Comparison of ENCODE assay signal across 20 mouse cellular contexts in genomic region chr8:34225011-34225890, GRCm38 (mm10).
DNase-seq lines count a peak whose midpoint lies in the region; ATAC-seq and TF ChIP-seq lines count a peak whose summit lies in the region.
"Had no signal": no experiment of that assay in that cellular context is flagged by ENCODE, and none has a peak within 500 bp of the region (broad histone marks: within the 10 kb centered on the region; RNA-seq: fewer than 3 reads in every experiment).

No protein-coding gene starts in this region.

- DNase-seq in forebrain, embryonic 14.5 days (ENCODE audit: low spot score), result no peak
- DNase-seq in lung, embryonic 14.5 days, result peak; percentile 7
- no peak for DNase-seq in lung, postnatal 10 days
- DNase-seq in brain, embryonic 14.5 days (ENCODE audit: low read depth), result peak; percentile 35
- no peak for DNase-seq in thymus, postnatal 14 days
- DNase-seq: cerebellum, postnatal 25 days; gastrocnemius, postnatal 25 days; heart, postnatal 4 days; liver, embryonic 13.5 days; spleen, adult 18-20 months had no signal

- H3K36me3 ChIP-seq in forebrain, embryonic 15.5 days, result no peaks in the 10 kb centered on the region
- H3K36me3 ChIP-seq in forebrain, embryonic 14.5 days (ENCODE audit: control insufficient read depth, insufficient read depth, low read length), result no peaks in the 10 kb centered on the region
- H3K36me3 ChIP-seq in lung, embryonic 14.5 days (ENCODE audit: insufficient read depth), result no peaks in the 10 kb centered on the region
- no peaks in the 10 kb centered on the region for H3K36me3 ChIP-seq in C2C12 (ENCODE audit: control insufficient read depth, insufficient read depth)
- H3K36me3 ChIP-seq in kidney, embryonic 14.5 days (ENCODE audit: control insufficient read depth, insufficient read depth, low read length), result no peaks in the 10 kb centered on the region
- H3K36me3 ChIP-seq: embryonic facial prominence, embryonic 10.5 days; limb, embryonic 10.5 days; liver, embryonic 13.5 days; neural tube, embryonic 12.5 days had no signal

- no peak overlapping the region for H3K9ac ChIP-seq in forebrain, embryonic 15.5 days (replicated peaks)
- no peak overlapping the region for H3K9ac ChIP-seq in forebrain, embryonic 14.5 days (ENCODE audit: low read length)
- H3K9ac ChIP-seq in lung, embryonic 14.5 days, result no peak overlapping the region
- H3K9ac ChIP-seq in kidney, embryonic 14.5 days (ENCODE audit: low read depth, low read length), result no peak overlapping the region
- H3K9ac ChIP-seq: liver, embryonic 13.5 days; neural tube, embryonic 12.5 days had no signal

- no peaks in the 10 kb centered on the region for H3K79me2 ChIP-seq in C2C12 (ENCODE audit: control insufficient read depth, insufficient read depth)

- no peak for TF ChIP-seq POLR2A in brain, embryonic 14.5 days (IDR thresholded peaks at IDR 0.05; ENCODE audit: borderline replicate concordance, extremely low read depth, insufficient read depth, insufficient read length, poor library complexity, severe bottlenecking)

- H3K27ac ChIP-seq in forebrain, embryonic 15.5 days (replicated peaks), result no peak overlapping the region
- H3K27ac ChIP-seq in forebrain, embryonic 14.5 days (ENCODE audit: low read depth, low read length), result no peak overlapping the region
- no peak overlapping the region for H3K27ac ChIP-seq in lung, embryonic 14.5 days (ENCODE audit: low read depth)
- H3K27ac ChIP-seq in kidney, embryonic 14.5 days (ENCODE audit: low read depth, low read length), result no peak overlapping the region
- H3K27ac ChIP-seq: embryonic facial prominence, embryonic 10.5 days; kidney, postnatal 0 days; limb, embryonic 10.5 days; liver, embryonic 13.5 days; neural tube, embryonic 12.5 days had no signal

- H3ac ChIP-seq in C2C12 (ENCODE audit: control insufficient read depth, insufficient read length, low read depth), result peak overlapping the region; percentile 42

- no peaks in the 10 kb centered on the region for H3K79me3 ChIP-seq in C2C12 (ENCODE audit: low read depth)

- H3K4me3 ChIP-seq in forebrain, embryonic 15.5 days, result no peak overlapping the region
- H3K4me3 ChIP-seq in forebrain, embryonic 14.5 days (ENCODE audit: low read depth, low read length), result no peak overlapping the region
- H3K4me3 ChIP-seq in lung, embryonic 14.5 days (ENCODE audit: low read depth, low read length), result no peak overlapping the region
- no peak overlapping the region for H3K4me3 ChIP-seq in C2C12 (ENCODE audit: insufficient read depth, poor library complexity, severe bottlenecking)
- no peak overlapping the region for H3K4me3 ChIP-seq in kidney, embryonic 14.5 days (ENCODE audit: low read length)
- H3K4me3 ChIP-seq: embryonic facial prominence, embryonic 10.5 days; limb, embryonic 10.5 days; liver, embryonic 13.5 days; neural tube, embryonic 12.5 days had no signal

- ATAC-seq in forebrain, embryonic 15.5 days (replicated peaks), result 0 out of 2 replicates have a peak, but pooled peaks have one; percentile 26
- no peak for ATAC-seq in forebrain, embryonic 14.5 days
- ATAC-seq in lung, embryonic 14.5 days (ENCODE audit: insufficient read depth), result no peak
- no peak for ATAC-seq in kidney, embryonic 14.5 days (ENCODE audit: low FRiP score, low TSS enrichment)
- ATAC-seq: activated CD4-positive, CD25-positive, alpha-beta regulatory T cell, adult 4 months; Patski had no signal

- no peak for TF ChIP-seq CTCF in lung, embryonic 14.5 days (IDR thresholded peaks at IDR 0.05; ENCODE audit: low read depth)
- no peak for TF ChIP-seq CTCF in C2C12 (IDR thresholded peaks at IDR 0.05; ENCODE audit: control insufficient read depth, insufficient read depth, insufficient read length)
- no peak for TF ChIP-seq CTCF in brain, embryonic 14.5 days (IDR thresholded peaks at IDR 0.05; ENCODE audit: borderline replicate concordance, extremely low read depth, insufficient read depth, insufficient read length)

- H3K9me3 ChIP-seq in forebrain, embryonic 15.5 days, result no peaks in the 10 kb centered on the region
- H3K9me3 ChIP-seq in forebrain, embryonic 14.5 days (replicated peaks; ENCODE audit: control insufficient read depth, low read length), result no peaks in the 10 kb centered on the region
- H3K9me3 ChIP-seq in lung, embryonic 14.5 days (ENCODE audit: low read depth, low read length), result no peaks in the 10 kb centered on the region
- no peaks in the 10 kb centered on the region for H3K9me3 ChIP-seq in kidney, embryonic 14.5 days (ENCODE audit: control insufficient read depth, low read length)
- H3K9me3 ChIP-seq: embryonic facial prominence, embryonic 10.5 days; limb, embryonic 10.5 days; liver, embryonic 13.5 days; neural tube, embryonic 12.5 days had no signal

- H3K27me3 ChIP-seq in forebrain, embryonic 15.5 days, result no peaks in the 10 kb centered on the region
- H3K27me3 ChIP-seq in forebrain, embryonic 14.5 days (replicated peaks; ENCODE audit: control insufficient read depth, insufficient read depth, low read length), result no peaks in the 10 kb centered on the region
- H3K27me3 ChIP-seq in lung, embryonic 14.5 days (ENCODE audit: insufficient read depth, low read length), result no peaks in the 10 kb centered on the region
- no peaks in the 10 kb centered on the region for H3K27me3 ChIP-seq in C2C12 (ENCODE audit: control insufficient read depth, insufficient read depth, insufficient read length)
- H3K27me3 ChIP-seq in kidney, embryonic 14.5 days (ENCODE audit: control insufficient read depth, insufficient read depth, low read length), result no peaks in the 10 kb centered on the region
- H3K27me3 ChIP-seq: neural tube, embryonic 12.5 days; Patski had no signal

- H3K4me2 ChIP-seq in forebrain, embryonic 15.5 days (replicated peaks), result no peak overlapping the region
- H3K4me2 ChIP-seq in forebrain, embryonic 14.5 days (ENCODE audit: low read length), result no peak overlapping the region
- H3K4me2 ChIP-seq in lung, embryonic 14.5 days, result no peak overlapping the region
- no peak overlapping the region for H3K4me2 ChIP-seq in kidney, embryonic 14.5 days (replicated peaks; ENCODE audit: low read depth, low read length)
- H3K4me2 ChIP-seq: heart, embryonic 11.5 days; liver, embryonic 13.5 days; neural tube, embryonic 12.5 days had no signal

- WGBS in forebrain, embryonic 15.5 days, result 65% methylated on average over 17 of the region's 17 CpGs
- WGBS in forebrain, embryonic 14.5 days, result 67% methylated on average over 17 of the region's 17 CpGs
- WGBS in lung, embryonic 14.5 days, result 43% methylated on average over 17 of the region's 17 CpGs
- WGBS in kidney, embryonic 14.5 days, result 49% methylated on average over 17 of the region's 17 CpGs

- H3K4me1 ChIP-seq in forebrain, embryonic 15.5 days, result peaks cover 15% of the 10 kb centered on the region
- H3K4me1 ChIP-seq in forebrain, embryonic 14.5 days (ENCODE audit: control insufficient read depth, insufficient read depth, low read length), result no peaks in the 10 kb centered on the region
- H3K4me1 ChIP-seq in lung, embryonic 14.5 days (ENCODE audit: insufficient read depth), result no peaks in the 10 kb centered on the region
- H3K4me1 ChIP-seq in kidney, embryonic 14.5 days (ENCODE audit: control insufficient read depth, insufficient read depth, low read length), result no peaks in the 10 kb centered on the region
- H3K4me1 ChIP-seq: embryonic facial prominence, embryonic 10.5 days; liver, embryonic 13.5 days; neural tube, embryonic 12.5 days had no signal

TF ChIP-seq in C2C12, 6 proteins besides CTCF, POLR2A, EP300 and RAD21:
- TF ChIP-seq FOSL1 (IDR thresholded peaks at IDR 0.05; ENCODE audit: insufficient read depth, low read length, poor library complexity, severe bottlenecking) (peak; percentile 64), USF1 (IDR thresholded peaks at IDR 0.05; ENCODE audit: low read depth) (no peak), CEBPB (IDR thresholded peaks at IDR 0.05; ENCODE audit: low read depth) (no peak), MYOD1 (IDR thresholded peaks at IDR 0.05; ENCODE audit: control insufficient read depth, insufficient read length, low read depth) (peak; percentile 78), MAX (IDR thresholded peaks at IDR 0.05) (peak; percentile 93), MYOG (IDR thresholded peaks at IDR 0.05; ENCODE audit: control insufficient read depth, extremely low read depth, insufficient read length) (no peak)

Comparison
In these comparisons a context has a peak if more than half of its experiments do, and no peak if none do; other contexts are left out.
1. DNase-seq: peak in lung, embryonic 14.5 days (single experiment) and brain, embryonic 14.5 days (single experiment); none in forebrain, embryonic 14.5 days (single experiment), lung, postnatal 10 days (single experiment) and thymus, postnatal 14 days (single experiment).